Mouse (Mus musculus) ovary, postnatal 36 days (tissue): ENCODE measurements around the gene Ctnna3.
"Not testable (repeated sequence)": the region's sequence is repeated elsewhere in the genome, so short reads cannot be mapped to it uniquely, and the experiment has no call there.

ENCODE experiments used
- DNase-seq: peaks from one replicate; pipeline ENCODE4 v3.0.0; 2022; ENCODE audit warnings: low spot score, mixed read lengths

Ctnna3 gene

DNA sequence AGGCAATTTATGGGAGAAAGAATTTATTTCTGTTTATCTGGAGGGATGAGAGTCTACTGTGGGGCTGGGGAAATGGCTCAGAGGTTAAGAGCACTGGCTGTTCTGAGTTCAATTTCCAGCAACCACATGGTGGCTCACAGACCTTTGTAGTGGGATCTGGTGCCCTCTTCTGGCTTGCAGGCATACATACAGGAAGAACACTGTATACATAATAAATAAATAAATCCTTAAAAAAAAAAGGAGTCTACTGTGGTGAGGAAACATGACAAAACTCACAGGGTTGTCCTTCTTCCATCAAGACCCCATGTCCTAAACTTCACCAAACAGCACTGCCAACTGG, 5.5 kb upstream of the Ctnna3 start:
- no peak for DNase-seq

DNA sequence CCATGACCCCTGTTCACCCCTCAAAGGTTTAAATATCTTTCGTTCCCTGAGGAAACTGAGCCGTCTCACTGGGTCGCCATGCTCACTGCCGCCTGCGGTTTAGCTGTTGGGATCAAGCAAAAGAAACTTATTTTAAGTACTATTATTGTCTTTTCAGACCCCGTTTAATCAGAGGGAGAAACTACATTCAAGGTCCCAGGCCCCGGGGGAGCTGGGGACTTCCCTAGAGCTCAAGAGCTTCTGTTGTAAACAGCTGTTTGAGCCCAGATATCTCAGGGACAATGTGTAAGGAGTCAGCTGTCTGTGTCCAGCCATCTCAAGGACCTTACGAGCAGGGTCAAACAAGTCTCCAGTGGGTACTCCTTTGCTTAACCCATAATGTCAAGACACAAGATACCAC, 2.8 kb upstream of the Ctnna3 start:
- DNase-seq = peak; percentile 49

DNA sequence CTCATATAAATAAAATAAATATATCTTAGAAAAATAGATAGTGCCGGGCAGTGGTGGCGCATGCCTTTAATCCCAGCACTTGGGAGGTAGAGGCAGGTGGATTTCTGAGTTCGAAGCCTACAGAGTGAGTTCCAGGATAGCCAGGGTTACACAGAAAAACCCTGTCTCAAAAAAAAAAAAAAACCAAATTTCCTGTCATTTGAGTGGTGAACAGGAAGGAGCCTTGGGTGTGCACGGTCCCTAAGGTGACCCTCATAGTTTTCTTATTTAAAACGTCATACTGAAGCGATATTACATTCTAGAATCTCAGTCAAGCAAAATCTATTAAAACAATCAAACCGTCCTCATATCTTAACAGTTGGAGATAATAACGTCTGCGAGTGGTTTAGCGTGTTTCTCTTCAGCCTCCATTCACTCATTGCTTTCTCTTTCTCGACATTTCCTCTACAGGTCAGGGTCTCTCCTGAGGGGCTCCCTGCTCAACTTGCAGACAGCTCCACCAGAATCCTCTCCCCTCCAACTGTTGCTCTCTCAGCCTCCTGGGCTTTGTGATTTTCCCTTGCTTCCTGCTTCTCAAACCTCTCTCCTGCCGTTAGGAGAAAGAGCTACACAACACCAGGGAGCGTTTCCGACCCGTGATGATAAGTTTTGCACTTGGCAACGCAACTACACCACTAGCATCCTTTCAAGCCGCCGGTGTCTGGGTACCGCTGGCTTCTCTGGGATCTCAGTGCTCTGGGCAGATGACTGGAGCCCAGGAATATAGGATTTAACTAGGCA, 1.5 kb upstream of the Ctnna3 start:
- DNase-seq = peak; percentile 40

DNA sequence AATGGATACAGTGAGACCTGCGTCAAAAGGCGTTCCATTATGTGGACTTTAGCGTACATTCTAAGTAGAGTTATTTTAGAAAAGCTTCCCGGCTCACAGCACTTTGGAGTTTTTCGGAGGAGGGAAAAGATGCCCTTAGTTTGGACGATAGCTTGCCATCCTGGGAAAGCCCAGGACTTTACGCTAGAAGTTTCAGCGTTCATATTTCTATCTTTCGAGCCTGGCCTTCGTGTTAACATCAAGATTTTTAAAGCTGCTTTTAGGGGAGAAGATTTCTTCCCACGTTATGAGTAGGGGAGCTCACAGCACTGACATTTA, 916 bp upstream of the Ctnna3 start:
- no peak for DNase-seq

DNA sequence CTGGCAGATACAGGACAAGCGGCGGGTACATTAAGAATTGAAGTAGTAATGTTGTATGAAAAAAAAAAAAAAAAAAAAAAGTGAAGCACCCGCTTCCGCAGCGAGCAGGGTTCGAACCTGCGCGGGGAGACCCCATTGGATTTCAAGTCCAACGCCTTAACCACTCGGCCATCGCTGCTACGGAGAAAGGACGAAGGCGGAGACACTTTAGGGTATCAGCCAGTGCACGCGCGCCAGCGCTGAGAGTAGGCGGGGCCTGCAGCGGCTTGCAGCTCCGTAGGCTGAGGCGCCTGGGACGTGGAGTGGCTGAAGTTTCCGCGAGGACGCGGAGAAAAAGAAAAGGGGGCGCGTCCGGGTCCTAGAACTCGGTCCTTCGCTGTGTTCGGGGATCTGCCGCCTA, 518 bp upstream of the Ctnna3 start:
- DNase-seq = peak; percentile 100

DNA sequence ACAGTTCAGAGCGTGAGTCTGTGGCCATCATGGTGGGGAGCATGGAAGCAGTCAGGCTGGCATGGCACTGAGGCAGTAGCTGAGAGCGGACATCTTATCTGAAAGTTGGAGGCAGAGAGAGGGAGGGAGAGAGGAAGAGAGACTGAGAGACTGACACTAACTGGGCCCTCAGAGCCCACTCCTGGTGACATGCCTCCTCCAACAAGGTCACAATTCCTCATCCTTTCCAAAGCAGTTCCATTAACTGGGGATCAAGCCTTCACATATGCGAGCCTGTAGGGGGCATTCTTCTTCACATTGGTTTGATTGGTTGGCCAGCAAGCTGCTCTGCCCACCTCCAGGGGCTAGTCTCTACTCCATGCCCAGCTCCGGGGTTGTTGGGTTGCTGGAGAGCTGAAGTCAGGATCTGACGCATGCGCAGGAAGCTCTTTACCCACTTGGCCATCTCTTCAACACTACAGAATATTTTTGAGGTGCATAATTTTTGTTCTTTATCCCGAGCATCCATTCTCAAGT, 1.4 kb downstream of the Ctnna3 start:
- no peak for DNase-seq

DNA sequence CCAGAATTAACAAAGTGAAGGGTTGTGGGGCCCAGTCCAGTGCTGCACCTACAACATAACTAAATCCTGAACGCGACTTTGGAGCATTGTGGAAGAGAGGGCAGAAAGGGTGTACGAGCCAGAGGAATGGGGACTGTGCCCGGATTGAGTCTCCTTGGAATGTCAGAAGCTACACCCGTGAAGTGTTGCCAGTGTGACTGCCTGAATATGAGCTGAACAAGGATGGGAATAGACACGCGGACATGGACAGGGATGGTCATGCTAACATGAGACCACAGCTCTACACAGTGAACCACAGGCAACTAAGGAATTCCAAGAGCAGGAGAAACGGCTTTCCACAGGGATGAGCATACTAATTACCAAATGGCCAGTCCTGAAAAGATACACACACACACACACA, 2.2 kb downstream of the Ctnna3 start:
- no peak for DNase-seq

DNA sequence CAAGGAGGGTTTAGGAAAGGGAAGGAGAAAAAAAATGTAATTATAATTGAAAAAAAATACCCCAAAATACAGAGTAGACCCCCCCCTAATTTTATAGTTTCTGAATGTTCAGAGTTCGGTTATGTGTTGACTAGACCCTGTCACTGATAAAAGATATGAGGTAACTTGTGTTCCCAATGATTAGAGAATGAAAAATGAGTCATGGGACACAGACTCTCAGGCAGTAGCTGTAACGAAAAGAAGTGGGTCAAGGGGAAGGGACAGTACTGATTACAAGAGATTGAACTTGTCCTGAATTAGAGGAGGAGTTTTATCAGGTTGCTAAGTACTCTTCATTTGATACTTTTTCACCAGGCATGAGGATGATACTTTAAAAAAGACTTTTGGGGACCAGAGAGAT, 3.0 kb downstream of the Ctnna3 start:
- DNase-seq = no peak

DNA sequence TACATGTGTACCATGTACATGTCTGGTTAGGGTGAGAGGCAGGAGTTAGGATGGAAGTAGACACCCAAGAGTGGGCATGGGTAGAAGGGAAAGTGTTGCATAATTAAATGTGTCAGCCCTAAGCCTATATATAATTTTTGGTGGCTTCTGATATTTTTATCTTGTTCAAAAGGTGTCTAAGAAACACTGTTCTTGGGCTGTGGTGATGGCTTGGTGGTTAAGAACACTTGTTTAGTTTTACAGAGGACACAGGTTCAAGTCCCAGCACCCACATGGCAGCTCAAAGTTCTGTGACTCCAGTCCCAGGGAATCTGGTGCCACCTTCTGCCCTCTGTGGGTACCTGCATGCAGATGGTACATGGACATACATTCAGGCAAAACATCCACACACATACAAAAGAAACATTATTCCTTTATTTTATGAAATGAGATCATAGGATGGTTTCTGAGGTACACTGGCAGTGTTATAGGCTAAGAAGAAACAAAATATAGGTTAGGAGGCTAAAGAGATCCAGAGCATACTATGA, 8.9 kb downstream of the Ctnna3 start:
- DNase-seq = no peak

DNA sequence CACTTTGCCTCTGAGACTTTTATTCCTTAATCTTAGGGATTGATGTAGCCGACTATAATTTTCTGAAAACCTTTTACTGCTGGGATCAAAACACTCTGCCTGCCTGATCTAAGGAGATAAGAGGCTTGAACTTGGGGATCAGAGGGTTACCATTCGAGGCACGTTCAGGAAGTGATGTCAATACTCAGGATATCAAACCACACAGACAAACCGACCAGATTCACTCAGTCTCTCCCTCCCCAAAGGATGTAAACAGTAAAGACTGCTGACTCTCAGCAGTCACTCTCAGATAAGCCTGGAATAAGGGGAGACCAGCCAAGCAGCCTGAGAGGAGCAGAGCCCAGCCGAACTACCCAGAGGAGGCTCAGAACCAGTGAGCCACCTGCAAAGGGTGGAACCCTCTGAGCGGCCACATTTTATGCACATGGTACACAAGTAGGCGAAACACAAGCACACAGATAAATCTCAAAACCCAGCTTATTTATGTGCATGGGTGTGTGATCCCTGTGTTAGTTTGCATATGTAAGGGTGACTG, 9.9 kb downstream of the Ctnna3 start:
- no peak for DNase-seq

DNA sequence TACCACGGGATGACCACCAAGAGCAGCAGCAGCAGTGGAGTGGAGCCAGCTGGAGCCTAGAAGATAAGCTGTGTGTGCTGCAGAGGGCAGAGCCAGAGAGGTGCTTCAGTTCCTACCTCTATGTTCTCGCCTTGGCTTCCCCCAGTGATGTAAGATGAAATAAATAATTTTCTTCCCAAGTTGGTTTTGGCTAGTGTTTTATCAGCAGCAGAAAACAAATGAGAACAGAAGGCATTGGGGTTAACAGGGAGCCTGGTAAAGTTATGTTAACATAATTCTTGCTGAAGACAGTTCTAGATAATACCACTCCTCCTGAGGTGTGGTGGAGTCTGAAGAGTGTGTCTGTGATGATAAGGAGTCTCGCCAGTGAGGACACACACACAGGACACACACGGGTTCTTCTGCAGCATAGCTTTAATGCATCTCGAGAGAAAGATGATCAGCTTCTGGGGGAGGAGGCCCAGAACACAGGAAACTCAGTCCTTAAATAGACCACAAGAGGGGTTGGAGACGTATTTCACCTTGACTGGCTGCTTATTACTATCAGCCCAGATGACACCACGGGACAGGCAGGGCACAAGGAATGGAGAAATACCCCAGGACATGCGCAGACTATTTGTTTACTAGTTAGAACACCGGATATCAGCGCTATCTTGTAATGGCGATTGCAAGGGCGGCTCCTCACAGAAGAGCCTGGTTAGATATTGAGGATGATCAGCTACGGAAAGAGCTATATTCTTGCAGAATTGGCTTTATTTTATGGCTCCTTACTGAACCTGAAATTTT, 14.9 kb downstream of the Ctnna3 start:
- DNase-seq = not testable (repeated sequence)

DNA sequence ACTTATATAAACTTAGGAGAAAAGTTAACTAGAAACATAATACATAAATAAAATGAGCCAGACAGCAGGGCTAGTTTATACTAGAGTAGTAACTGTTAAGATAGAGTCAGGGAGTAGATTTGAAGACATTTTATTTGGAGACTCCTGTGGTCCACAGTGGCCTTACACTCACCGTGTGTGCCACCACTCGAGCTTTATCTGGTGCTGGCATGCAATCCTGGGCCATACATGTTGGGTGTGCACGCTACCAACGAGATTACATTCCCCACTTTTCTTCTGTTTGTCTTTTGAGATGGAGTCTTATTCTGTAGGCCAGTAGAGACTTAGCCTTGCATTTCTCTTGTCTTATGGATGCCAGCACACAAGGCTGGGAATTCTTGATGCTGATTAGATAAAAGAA, 24.0 kb downstream of the Ctnna3 start:
- DNase-seq = no peak

DNA sequence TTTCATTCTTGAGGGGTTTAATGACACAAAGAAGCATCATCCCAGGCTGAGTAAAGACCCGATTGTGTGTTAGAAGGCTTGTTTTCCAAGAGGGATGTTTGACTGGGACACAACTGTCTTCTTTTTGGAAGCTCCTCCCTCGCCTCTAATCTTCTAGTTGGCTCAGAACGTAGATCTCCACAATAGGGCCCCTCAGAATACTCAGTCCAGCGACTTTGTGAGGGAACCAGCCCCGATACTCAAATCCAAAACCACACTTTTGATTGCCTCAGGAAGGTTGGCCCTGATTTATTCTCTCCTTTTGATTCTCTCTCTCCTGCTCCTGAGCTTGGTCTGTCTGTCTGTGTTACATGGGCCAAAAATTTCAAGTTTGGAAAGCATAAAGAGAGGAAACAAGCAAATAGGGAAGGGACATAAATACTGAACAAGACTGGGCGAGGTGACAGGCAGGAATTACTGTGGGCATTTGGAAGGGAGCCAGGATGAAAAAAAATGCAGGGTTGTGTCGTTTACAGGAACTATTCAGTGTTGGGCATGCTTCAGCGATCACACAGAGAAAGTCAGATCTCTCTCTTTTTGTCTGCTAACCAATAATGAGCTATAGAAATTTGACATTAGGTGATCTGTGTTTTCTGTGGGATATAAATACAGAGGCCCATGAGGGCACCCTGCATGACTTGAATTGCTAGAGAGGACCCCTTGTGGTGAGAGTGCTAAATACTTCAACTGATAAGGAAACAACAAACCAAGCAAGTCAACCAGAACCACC, 25.4 kb downstream of the Ctnna3 start:
- DNase-seq = no peak

DNA sequence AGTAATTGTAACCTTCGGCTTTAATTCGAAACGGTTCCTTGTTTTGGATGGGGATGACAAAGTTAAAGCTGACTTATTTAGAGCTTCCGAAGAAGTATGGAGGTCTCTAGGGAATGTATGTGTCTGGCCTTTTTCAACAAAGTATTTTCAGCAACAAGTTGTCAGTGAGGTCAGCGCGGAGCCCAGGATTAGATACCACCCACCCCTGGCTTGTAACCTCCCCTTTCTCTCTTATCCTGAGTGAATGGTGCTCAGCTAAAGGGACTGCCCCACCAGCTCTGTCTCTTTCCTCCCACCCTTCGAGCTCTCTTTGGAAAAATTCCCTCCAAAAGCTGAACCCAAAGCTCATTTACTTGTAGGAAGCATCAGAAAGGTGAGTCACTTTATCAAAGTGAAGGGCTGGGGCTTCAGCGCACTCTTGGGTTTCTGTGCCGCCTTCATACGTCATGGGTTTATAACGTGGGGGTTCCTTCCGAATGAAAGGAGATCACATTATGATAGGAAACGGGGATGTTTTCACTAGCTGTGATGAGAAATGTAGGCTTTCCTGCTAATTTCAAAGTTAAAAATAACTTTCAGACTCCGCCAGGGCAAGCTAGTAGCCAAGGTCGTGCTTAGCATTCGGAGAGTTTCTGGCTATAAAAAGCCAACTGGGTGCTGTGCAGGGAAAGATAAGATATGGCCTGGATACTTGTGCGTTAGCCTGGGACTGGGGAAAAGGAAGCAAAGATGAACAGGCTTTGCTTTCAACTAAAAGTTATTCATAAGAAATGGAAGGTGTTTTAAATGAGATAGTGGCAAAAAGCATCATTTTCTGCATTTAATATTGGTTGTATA, 27.6 kb downstream of the Ctnna3 start:
- DNase-seq = no peak

DNA sequence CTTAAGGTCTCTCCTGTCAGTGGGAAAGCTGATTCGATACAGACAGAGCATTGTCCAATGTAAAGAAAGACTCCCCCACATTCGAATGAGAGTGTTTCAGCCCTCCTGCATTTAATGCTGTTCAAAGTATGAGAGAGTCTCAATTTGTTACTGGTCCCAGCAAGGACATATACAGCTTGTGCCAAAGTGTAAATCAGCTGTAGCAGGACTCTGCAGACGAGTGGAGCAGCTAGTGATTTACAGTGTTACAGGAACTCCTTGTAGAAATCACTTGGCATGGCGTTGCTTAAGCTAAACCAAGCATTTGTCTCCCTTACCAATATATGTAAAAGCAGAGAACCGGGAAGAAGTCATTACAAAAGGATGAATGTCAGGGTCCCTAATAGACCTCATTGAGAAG, 31.0 kb downstream of the Ctnna3 start:
- no peak for DNase-seq

DNA sequence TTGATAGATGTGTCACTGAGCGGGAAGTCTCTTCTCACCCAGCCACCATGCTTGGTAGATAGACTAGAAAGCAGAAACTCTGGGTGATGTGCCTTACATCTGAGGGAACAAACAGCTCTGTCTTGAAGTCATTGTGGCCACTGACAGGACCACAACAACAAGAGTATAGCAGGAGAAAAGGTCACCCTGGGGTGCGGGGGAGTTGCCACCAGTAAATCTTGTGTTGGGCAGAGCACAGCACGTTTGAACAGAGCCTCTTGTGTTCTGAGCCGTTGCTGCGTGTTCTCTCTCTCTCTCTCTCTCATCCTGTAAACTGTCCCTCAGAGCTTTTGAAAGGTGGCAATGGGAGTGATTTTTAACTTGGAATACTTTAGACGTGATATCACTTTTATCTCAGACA, 42.6 kb downstream of the Ctnna3 start:
- DNase-seq = peak; percentile 11

DNA sequence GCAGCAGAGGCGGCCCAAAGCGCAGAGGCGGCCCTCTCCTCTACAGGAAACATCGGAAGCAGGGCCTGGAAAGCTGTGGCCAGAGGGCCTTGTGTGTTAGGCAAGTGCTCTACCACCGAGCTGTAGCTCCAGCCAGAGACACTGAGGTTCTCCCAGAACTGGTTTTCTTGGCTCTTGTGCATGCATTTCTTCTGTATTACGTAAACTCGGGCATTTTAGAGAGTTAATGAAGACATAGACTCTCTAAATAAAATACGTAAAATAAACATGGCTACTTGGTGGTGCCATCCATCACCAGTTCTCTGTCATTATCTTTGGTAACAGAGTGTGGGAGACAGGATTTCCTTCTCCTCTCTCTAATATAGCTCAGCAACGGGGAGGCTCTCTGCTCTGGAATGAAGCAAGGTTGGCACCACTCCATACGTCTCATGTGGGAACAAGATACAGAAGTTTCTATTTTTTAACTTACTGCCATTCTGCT, 46.3 kb downstream of the Ctnna3 start:
- DNase-seq = peak; percentile 13

DNA sequence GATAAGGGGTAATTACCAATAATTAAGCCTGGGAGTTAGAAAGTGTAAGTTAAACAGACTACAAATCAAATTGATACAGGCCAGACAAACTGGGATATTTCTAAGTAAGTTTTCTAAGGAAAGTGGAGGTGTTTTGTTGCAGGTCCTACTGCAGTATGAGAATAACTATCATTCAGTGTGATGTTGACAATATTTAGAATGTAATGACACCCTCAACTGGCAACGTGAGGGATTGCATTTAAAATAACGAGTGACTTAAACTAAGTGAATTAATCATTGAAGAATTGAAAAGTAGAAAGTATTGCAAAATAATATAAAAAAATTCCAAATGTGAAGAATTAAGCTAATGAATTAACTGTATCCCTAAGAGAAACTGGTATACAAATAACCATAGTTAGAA, 49.0 kb downstream of the Ctnna3 start:
- no peak for DNase-seq

DNA sequence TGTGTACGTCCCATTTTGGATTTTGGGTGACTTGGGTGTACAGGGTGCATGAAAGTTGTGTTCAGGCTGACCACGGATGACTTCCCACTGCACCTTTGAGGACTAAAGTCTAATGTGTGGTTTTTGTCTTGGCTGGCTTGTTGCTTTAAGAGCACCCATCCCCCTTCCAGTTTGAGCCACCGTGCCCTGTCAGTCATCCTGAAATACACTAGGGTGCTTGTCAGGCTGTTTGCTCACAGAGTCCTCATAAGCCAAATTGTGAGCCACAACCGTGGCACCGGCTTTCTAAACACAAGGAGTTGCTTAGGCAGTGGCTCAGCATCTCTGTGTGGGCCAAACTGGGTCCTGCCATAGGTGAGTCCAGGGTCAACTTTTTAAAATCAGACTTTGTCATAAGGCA, 50.2 kb downstream of the Ctnna3 start:
- no peak for DNase-seq

DNA sequence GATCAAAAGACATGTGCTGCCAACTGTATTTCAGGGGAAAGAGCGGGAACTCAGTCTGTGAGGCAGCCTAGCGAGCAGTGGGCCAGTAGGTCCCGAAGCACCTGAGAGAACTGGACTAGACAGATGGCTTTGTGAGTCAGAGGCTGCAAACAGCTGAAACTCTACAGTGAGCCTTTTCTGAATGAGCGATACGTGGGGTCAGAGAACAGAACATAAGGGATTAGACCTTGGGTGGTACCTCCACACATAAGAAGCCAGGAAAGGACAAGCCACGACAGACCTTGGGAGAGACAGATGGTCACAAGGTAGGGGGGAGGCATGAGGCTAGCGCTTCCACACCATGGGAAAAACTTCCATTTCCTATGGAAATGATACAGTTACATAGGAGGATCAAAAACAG, 58.4 kb downstream of the Ctnna3 start:
- no peak for DNase-seq

DNA sequence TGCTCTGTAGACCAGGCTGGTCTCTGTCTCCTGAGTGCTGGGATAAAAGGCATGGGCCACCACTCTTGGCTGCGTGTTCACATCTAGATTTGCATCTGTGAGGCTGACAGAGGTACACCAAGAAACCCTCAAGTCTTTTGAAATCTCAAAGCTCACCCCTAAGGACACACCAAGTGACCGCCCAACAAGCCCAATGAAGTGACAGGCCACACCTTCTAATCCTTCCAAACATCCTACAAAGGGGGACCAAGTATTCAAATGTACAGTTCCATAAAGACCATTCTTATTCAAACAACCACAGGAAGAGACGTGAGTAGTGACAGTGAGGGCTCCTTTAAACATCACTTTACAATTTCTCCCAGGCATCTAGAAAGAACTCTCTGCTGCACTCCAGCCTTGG, 94.1 kb downstream of the Ctnna3 start:
- no peak for DNase-seq
